Mouse (Mus musculus): ENCODE measurements around the gene Eif5. TPM values are rescaled to one million over a fixed set of nuclear protein-coding genes. Genes with fewer than 3 reads are reported as not detected.
"Not testable (repeated sequence)": the region's sequence is repeated elsewhere in the genome, so short reads cannot be mapped to it uniquely, and the experiment has no call there.

Eif5 gene
- polyA plus RNA-seq (2015; fragmentation: Nextera tagmentation; extraction: Ambion mirVana): 552 and 587 TPM in 2 replicates

DNA sequence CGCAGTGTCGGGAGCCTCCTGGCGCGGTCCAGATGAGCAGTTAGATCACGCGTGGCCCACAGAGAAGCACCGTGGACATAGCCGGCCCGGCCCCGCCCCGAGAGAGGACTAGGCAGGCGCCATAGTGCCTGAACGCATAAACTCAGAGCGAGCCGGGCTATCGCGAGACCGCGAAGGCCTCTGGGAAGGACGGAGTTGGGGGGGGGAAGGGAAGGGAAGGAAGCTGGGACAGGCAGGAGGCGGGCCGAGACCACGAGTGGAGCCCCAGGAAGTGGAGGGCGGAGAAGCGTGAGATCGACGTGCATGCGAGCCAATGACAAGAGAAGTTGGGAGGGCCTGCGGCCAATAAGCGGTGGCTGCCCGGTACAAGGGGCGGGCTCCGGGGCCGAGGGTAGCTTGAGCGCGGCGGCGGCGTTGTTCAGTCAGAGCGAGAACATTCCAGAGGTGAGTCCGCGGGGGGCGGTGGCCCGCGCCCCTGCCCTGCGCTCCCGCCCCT lies at the start of gene Eif5:
Eif5 (plus strand) TSS at position 221 of the 496 bp plus-strand sequence.
- WGBS: under 1% methylated on average over 44 of the region's 47 CpGs
- peak within 1 kb of the TSS; percentile 90 for H3K4me3 ChIP-seq
- peak within 1 kb of the TSS; percentile 97 for H3K9ac ChIP-seq
- H3K27me3 ChIP-seq: no peaks in the 10 kb centered on the region
- H3K27ac ChIP-seq (replicated peaks): peak within 1 kb of the TSS; percentile 99
- H3K9me3 ChIP-seq: no peaks in the 10 kb centered on the region
- H3K36me3 ChIP-seq: peaks cover 36% of the 10 kb centered on the region
- peaks cover 51% of the 10 kb centered on the region for H3K4me1 ChIP-seq (replicated peaks)
- ATAC-seq (ENCODE audit: low read depth): peak; percentile 99
- H3K4me2 ChIP-seq: peak within 1 kb of the TSS; percentile 78

DNA sequence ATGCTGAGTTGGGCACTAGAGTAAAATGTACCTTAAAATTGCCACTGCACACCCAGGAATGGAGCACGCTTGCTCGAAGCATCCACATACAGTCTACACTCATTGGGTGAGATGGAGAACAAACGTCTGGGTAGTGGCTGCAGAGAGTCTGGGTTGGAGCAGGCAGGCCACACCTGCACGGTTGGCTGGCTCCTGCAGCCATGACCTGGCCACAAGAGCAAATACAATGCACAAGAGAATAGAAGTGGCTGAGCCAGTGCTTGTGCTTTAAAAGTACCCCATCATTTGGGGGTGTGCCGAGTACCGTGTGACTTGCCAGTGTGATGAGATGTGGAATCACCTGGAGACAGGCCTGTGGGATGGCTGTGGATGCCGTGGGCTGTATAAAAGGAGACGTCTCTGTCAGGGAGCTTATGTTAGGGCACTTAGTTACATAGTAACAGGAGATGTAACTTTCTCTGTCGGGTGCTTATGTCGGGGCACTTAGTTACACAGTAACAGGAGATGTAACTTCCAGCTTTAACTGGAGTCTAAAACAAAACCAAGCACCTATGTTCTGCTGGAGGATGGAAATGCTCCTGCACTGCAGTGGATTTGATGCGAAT lies 48.5 kb upstream of the Eif5 start:
- H3K36me3 ChIP-seq: no peaks in the 10 kb centered on the region
- no peak overlapping the region for H3K27ac ChIP-seq (replicated peaks)
- H3K4me1 ChIP-seq (replicated peaks): peaks cover 22% of the 10 kb centered on the region
- H3K4me3 ChIP-seq: no peak overlapping the region
- H3K27me3 ChIP-seq: peaks cover 56% of the 10 kb centered on the region
- no peak overlapping the region for H3K4me2 ChIP-seq
- no peak for ATAC-seq (ENCODE audit: low read depth)
- WGBS: 79% methylated on average over 11 of the region's 11 CpGs
- H3K9me3 ChIP-seq: 0 out of 2 replicates have a peak, but pooled peaks cover 3% of the 10 kb centered on the region
- H3K9ac ChIP-seq: no peak overlapping the region

DNA sequence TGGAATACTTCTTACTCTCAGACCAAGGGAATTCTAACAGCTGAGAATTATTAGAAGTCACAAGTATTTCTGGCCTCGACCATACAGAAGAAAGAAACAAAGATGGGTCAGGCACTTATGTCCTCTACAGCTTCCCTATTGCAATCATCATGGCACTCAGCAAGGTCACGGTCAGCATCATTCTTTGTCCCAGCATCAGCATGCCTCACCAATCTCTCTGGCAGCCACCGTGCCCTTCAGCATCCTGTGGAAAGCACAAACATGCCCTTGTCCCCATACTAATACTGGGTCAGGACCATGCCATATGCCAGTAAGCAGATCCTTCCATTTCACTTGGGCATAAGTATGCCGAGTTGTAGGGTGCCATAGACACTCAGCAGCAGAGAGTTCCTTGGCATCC lies 42.9 kb upstream of the Eif5 start:
- Histone ChIP-seq H3K4me2 (no peak overlapping the region), H3K27ac (replicated peaks) (no peak overlapping the region), H3K27me3 (peaks cover 2% of the 10 kb centered on the region; the same call in 1 of the 2 replicates), H3K36me3 (no peaks in the 10 kb centered on the region), H3K9me3 (0 out of 2 replicates have a peak, but pooled peaks cover 3% of the 10 kb centered on the region), H3K4me3 (no peak overlapping the region), H3K4me1 (replicated peaks) (peaks cover 3% of the 10 kb centered on the region; the same call in 1 of the 2 replicates), H3K9ac (no peak overlapping the region)
- WGBS: 66% methylated on average over 4 of the region's 4 CpGs
- no peak for ATAC-seq (ENCODE audit: low read depth)

DNA sequence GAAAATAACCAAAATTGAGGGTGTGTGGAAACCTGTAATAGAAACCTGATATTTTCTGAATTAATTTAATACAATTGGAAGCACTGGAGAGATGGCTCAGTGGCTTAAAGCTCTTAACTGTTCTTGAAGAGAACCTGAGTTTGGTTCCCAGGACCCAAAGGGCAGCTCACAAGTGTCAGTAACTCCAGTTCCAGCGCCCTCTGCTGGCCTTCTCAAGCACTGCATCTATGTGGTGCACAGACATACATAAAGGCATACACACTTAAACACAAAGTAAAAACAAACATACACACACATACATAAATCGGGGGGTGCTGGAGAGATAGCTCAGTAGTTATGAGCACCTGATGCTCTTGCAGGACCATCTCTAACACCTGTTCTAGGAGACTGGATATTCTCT lies 40.7 kb upstream of the Eif5 start:
- Histone ChIP-seq H3K4me1 (replicated peaks) (peaks cover 14% of the 10 kb centered on the region), H3K9me3 (0 out of 2 replicates have a peak, but pooled peaks cover 3% of the 10 kb centered on the region), H3K36me3 (no peaks in the 10 kb centered on the region), H3K27ac (replicated peaks) (no peak overlapping the region), H3K4me2 (no peak overlapping the region), H3K27me3 (no peaks in the 10 kb centered on the region), H3K4me3 (no peak overlapping the region), H3K9ac (no peak overlapping the region)
- 48% methylated on average over 2 of the region's 2 CpGs for WGBS
- no peak for ATAC-seq (ENCODE audit: low read depth)

DNA sequence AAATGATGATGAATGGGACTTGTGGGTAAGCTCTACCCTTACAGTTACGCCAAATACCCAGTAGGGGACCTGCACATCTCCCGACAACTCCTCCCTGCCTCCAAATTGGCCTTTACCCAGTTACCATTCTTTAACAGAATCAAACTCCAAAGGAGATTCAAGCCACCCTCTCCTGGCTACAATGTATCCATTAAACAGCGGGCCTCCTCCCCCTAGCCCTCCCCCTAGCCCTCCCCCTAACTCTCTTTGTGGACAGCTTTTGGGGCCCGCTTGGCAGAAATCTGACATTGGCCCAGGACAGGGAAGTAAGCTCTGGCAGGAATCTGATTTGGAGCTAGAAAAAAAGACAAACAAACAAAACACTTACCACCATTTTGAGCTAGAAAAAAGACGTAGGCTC lies 38.2 kb upstream of the Eif5 start:
- H3K4me3 ChIP-seq: no peak overlapping the region
- no peaks in the 10 kb centered on the region for H3K9me3 ChIP-seq
- no peak overlapping the region for H3K4me2 ChIP-seq
- no peaks in the 10 kb centered on the region for H3K36me3 ChIP-seq
- H3K4me1 ChIP-seq (replicated peaks): peaks cover 16% of the 10 kb centered on the region
- H3K27ac ChIP-seq (replicated peaks): no peak overlapping the region
- H3K9ac ChIP-seq: no peak overlapping the region
- WGBS: 47% methylated on average over 5 of the region's 5 CpGs
- H3K27me3 ChIP-seq: 0 out of 2 replicates have a peak, but pooled peaks cover 5% of the 10 kb centered on the region
- ATAC-seq (ENCODE audit: low read depth): no peak

DNA sequence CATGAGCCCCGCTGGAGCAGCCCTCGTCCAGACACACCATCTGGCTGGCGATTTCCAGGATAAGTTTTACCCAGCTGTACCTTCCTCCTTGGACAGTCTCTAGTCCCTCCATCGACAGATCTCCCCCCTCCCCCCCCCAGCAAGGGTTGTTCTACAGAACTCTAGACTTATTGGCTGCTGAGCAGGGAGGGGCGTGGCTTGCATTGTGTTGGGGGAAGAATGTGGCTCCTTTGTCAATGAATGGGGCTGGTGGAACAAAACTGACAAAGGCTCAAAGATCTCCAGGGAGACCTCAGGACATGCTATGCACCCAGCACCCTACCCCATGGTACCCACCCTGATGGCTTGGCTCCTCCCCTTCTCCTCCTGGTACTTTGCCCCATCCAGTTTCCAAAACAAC lies 37.1 kb upstream of the Eif5 start:
- ATAC-seq (ENCODE audit: low read depth): peak; percentile 74
- no peak overlapping the region for H3K4me3 ChIP-seq
- WGBS: 16% methylated on average over 5 of the region's 5 CpGs

DNA sequence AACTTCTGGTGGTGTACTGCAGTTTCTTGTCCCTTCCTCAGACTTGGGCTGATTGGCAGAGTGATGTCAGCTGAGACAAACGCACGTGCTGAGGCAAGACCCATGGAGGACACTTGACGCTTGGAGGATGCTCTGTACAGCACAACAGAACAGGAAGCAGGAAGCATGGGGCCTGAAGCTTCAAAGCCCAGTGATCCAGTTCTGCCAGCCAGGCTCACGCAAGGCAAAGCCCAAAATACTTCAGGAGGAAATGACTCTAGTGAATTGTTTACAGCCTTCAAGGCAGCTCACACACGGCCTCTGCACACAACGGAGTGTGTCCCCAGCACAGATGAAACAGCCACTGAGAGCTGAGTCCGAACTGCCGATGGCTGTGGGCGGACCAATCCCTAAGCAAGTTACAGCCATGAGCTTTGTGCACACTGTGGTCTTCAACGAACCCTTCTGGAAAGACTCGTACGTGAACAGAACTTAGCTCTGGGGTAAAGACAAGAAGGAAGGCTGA lies 34.7 kb upstream of the Eif5 start:
- Histone ChIP-seq H3K9ac (no peak overlapping the region), H3K27me3 (0 out of 2 replicates have a peak, but pooled peaks cover 5% of the 10 kb centered on the region), H3K36me3 (no peaks in the 10 kb centered on the region), H3K4me3 (no peak overlapping the region), H3K27ac (replicated peaks) (no peak overlapping the region), H3K4me1 (replicated peaks) (peaks cover 18% of the 10 kb centered on the region), H3K4me2 (no peak overlapping the region), H3K9me3 (no peaks in the 10 kb centered on the region)
- no peak for ATAC-seq (ENCODE audit: low read depth)
- WGBS: 85% methylated on average over 12 of the region's 12 CpGs

More for the DNA sequence above, 37.1 kb upstream of the Eif5 start:
- H3K36me3 ChIP-seq: no peaks in the 10 kb centered on the region
- H3K27ac ChIP-seq (replicated peaks): 0 out of 2 replicates have a peak overlapping the region, but pooled peaks have one; percentile 0
- H3K4me2 ChIP-seq: peak overlapping the region; percentile 30; the same call in 1 of the 2 replicates
- H3K9me3 ChIP-seq: no peaks in the 10 kb centered on the region
- 0 out of 2 replicates have a peak, but pooled peaks cover 5% of the 10 kb centered on the region for H3K27me3 ChIP-seq
- H3K4me1 ChIP-seq (replicated peaks): peaks cover 18% of the 10 kb centered on the region
- H3K9ac ChIP-seq: no peak overlapping the region

DNA sequence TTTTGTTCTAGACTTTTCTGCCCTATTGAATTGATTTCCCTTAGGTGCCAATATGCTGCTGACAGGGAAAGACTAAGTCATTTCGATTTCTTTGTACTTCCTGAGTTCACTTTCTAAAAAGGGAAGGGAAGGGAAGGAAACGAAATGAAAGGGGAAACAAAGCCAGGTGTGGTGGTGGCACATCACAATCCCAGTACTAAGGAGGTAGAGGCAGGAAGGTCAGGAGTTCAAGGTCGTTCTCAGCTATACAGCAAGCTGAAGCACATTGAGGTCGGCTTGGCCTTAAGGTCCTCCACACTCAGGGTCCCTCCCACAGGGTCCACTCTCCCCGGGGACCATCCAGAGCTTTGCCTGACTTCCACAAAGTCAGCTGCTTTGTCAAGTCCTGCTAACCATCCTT lies 34.2 kb upstream of the Eif5 start:
- Histone ChIP-seq H3K27ac (replicated peaks) (no peak overlapping the region), H3K4me2 (no peak overlapping the region), H3K9ac (no peak overlapping the region), H3K4me3 (no peak overlapping the region), H3K36me3 (no peaks in the 10 kb centered on the region), H3K4me1 (replicated peaks) (peaks cover 18% of the 10 kb centered on the region), H3K9me3 (no peaks in the 10 kb centered on the region), H3K27me3 (0 out of 2 replicates have a peak, but pooled peaks cover 5% of the 10 kb centered on the region)
- no peak for ATAC-seq (ENCODE audit: low read depth)
- 81% methylated on average over 5 of the region's 5 CpGs for WGBS

DNA sequence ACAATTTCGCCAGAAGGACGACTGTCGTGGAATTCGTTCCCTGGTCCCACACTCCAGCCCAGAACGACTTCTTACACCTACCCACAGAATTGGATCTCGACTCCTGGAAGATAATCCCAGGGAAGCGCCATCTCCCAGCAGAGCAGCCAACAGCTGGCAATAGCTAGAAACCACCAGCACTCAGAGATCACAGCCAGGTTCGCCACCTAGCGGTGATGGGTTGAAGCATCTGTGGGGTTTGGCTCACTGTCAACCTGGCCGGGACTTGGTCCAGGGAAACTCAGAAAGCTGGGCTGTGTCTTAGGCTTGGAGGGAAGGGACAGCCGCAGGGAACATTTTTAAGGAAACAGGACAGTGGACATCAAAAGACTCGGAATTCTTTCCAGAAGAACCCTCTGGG lies 32.9 kb upstream of the Eif5 start:
- Histone ChIP-seq H3K9ac (0 out of 2 replicates have a peak overlapping the region, but pooled peaks have one; percentile 31), H3K4me3 (peak overlapping the region; percentile 19), H3K36me3 (no peaks in the 10 kb centered on the region), H3K4me2 (peak overlapping the region; percentile 43), H3K9me3 (no peaks in the 10 kb centered on the region), H3K27me3 (0 out of 2 replicates have a peak, but pooled peaks cover 5% of the 10 kb centered on the region), H3K4me1 (replicated peaks) (peaks cover 15% of the 10 kb centered on the region), H3K27ac (replicated peaks) (no peak overlapping the region)
- ATAC-seq (ENCODE audit: low read depth): peak; percentile 79; the same call in 1 of the 2 replicates
- 5% methylated on average over 12 of the region's 12 CpGs for WGBS

DNA sequence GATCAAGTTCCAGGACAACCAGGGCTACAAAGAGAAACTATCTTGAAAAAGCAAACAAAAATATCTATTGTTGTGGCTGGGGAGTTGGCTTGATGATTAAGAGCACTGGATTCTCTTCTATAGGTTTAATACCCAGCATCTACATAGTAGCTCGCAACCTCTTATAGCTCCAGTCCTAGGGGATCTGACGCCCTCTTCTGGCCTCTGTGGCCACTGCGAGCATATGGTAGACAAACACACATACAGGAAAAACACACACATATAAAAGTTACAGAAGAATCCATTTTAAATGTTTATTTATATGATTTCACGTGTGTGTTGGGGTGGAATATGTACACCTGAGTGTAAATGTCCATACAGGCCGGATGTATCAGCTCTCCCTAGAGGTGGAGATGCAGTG lies 30.8 kb upstream of the Eif5 start:
- H3K9ac ChIP-seq: no peak overlapping the region
- no peak for ATAC-seq (ENCODE audit: low read depth)

DNA sequence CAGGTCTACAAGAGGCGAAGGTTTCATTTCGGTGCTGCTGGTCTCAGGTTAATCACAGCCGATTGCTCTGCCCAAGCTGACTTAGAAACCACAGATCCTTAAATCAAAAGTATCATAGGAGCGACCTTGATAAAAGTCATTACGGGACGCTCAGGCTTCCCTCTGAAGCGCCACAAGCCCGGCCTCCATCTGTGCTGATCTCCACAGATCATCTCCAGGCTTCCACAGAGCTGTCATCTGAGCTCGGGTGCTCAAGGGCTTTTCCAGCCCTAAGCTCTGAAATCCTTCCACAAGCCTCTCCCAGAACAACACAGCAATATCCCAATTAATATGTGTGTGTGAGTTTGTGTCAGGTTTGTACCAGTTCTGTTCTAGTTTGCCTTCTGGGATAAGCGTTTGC lies 29.9 kb upstream of the Eif5 start:
- 93% methylated on average over 10 of the region's 10 CpGs for WGBS
- no peak overlapping the region for H3K9ac ChIP-seq
- H3K4me2 ChIP-seq: no peak overlapping the region
- 0 out of 2 replicates have a peak, but pooled peaks cover 5% of the 10 kb centered on the region for H3K27me3 ChIP-seq
- H3K36me3 ChIP-seq: no peaks in the 10 kb centered on the region
- H3K4me3 ChIP-seq: no peak overlapping the region
- no peak for ATAC-seq (ENCODE audit: low read depth)
- H3K27ac ChIP-seq (replicated peaks): no peak overlapping the region
- peaks cover 3% of the 10 kb centered on the region; the same call in 1 of the 2 replicates for H3K4me1 ChIP-seq (replicated peaks)
- H3K9me3 ChIP-seq: no peaks in the 10 kb centered on the region

More for the DNA sequence above, 30.8 kb upstream of the Eif5 start:
- 59% methylated on average over 5 of the region's 5 CpGs for WGBS
- Histone ChIP-seq H3K4me1 (replicated peaks) (peaks cover 3% of the 10 kb centered on the region; the same call in 1 of the 2 replicates), H3K36me3 (no peaks in the 10 kb centered on the region), H3K27me3 (0 out of 2 replicates have a peak, but pooled peaks cover 5% of the 10 kb centered on the region), H3K4me2 (no peak overlapping the region), H3K9me3 (no peaks in the 10 kb centered on the region), H3K27ac (replicated peaks) (no peak overlapping the region), H3K4me3 (no peak overlapping the region)

DNA sequence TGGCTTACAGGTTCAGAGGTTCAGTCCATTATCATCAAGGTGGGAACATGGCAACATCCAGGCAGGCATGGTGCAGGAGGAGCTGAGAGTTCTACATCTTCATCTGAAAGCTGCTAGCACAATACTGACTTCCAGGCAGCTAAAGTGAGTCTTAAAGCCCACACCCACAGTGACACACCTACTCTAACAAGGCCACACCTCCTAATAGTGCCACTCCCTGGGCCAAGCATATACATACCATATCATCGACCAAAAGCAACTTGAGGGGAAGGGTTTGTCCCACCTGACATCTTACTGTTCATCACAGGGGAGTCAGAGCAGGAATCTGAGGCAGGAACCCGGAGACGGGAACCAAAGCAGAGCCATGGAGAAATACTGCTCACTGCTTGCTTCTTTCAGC lies 29.4 kb upstream of the Eif5 start:
- not testable (repeated sequence) for H3K27me3 ChIP-seq; H3K4me3 ChIP-seq; H3K4me1 ChIP-seq (replicated peaks); H3K36me3 ChIP-seq; H3K27ac ChIP-seq (replicated peaks); H3K4me2 ChIP-seq; H3K9ac ChIP-seq; ATAC-seq (ENCODE audit: low read depth); H3K9me3 ChIP-seq
- 78% methylated on average over 3 of the region's 3 CpGs for WGBS

Measured in neural tube, embryonic 13.5 days (tissue).